Mouse (Mus musculus) thymus, adult 2 months (tissue): Measurements from ENCODE around the gene Gcgr.

ENCODE experiments used
- CTCF ChIP-seq: fragments of 200-500 bp; IDR thresholded peaks from 2 replicates; pipeline ENCODE4 v1.5.1; 2012; ENCODE audit warnings: mild to moderate bottlenecking, control low read depth, low read length, moderate library complexity, borderline replicate concordance; ENCODE audit not compliant: control insufficient read depth, poor library complexity, insufficient read depth; ENCODE audit errors: extremely low read depth
- POLR2A ChIP-seq: fragments of 200-500 bp; IDR thresholded peaks from 2 replicates; pipeline ENCODE4 v1.6.1; 2012; ENCODE audit warnings: mild to moderate bottlenecking, low read length, control low read depth, moderate library complexity; ENCODE audit not compliant: control insufficient read depth, poor library complexity, insufficient read depth; ENCODE audit errors: extremely low read depth

DNA sequence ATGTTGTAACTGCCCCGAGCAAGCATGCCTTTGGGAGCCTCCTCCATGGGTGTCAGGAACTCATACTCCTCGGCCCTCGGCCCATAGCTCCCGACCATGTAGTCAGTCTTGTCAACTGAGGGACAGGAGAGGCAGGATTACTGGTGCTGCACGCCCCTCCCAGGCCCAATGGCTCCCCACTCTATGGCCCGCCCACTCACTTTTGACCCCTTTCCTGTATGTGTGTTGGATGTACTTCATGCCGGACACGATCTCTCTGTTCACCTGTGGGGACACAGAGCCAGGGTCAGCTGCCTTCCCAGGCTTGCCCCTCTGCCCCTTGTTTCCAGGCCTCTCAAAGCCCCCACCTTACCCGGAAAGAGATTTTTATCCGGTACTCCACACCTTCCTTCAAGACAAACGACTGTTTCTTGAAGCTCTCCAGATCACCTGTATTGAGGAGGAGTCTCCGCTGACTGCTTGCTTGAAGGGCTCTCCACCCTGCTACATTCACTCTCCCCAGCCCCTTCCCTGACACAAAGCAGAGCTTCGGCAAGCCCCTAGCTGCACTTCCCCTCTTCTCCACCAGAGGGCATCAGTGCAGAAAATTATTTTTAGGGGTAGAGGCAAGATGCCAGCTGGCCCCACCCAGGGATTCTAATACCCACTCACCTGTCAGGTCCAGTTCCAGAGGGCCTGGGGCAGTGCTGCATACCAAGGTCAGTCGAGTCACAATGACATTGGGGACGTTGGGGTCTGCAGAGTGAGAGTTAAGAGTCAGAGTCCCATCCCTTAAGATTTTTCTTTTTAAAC, 49.0 kb downstream of the Gcgr start:
- TF ChIP-seq POLR2A (no peak), CTCF (peak; percentile 77; the same call in 1 of the 2 replicates)
